Mouse (Mus musculus): Measurements from ENCODE around the gene N4bp1. TPM values are rescaled to one million over a fixed set of nuclear protein-coding genes. Genes with fewer than 3 reads are reported as not detected.

Gene N4bp1
- polyA plus RNA-seq, 1 experiment from 2014 or later, result 12.7 TPM

DNA sequence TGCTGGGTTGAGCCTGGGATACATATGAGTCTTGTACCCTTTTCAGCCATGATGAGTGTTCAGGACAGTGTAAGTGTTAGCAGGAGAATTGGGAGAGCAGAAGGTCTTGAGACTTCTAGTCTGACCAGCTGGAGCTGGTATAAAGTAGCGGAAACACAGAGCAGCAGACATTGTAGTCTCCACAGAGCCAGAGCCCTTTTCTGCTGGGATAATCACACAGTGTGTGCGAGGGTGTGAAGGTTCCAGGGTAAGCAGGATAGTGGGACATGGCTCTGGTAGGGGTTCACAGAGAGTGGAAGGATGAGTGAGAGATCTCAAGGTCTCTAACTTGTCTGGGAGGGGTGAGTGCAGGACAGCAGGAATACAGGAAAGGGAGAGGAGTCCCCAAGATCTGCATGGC is 33.0 kb upstream of the N4bp1 start:
- Histone ChIP-seq H3K4me2 (no peak overlapping the region), H3K4me3 (replicated peaks) (no peak overlapping the region), H3K27me3 (no peaks in the 10 kb centered on the region), H3K9me3 (no peaks in the 10 kb centered on the region), H3K4me1 (0 out of 2 replicates have a peak, but pooled peaks cover 3% of the 10 kb centered on the region), H3K9ac (no peak overlapping the region), H3K36me3 (replicated peaks) (no peaks in the 10 kb centered on the region), H3K27ac (no peak overlapping the region)
- no peak for ATAC-seq (ENCODE audit: low FRiP score)
- WGBS, result 95% methylated on average over 2 of the region's 2 CpGs

DNA sequence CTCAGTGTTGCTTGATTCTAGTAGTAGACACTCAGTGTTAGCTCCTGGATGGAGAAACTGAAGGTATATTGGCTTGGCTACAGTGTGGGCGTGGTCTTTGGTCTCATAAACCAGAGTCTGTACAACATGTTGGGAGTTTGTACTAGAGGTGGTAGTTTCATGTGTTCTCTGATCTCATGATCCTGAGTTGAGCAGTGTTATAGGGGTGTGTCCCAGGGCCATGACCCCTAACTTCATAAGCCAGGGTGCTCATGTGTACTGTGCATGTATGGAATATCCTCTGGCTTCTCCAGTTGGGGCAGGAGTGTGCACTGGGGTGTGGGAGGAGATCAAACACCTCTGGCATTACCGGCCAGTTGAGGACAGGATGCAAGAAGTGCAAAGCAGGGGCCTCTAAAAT is 32.6 kb upstream of the N4bp1 start:
- no peak for ATAC-seq (ENCODE audit: low FRiP score)
- WGBS, result 89% methylated on average over 2 of the region's 2 CpGs
- Histone ChIP-seq H3K9me3 (no peaks in the 10 kb centered on the region), H3K4me3 (replicated peaks) (no peak overlapping the region), H3K9ac (no peak overlapping the region), H3K4me2 (no peak overlapping the region), H3K27ac (no peak overlapping the region), H3K36me3 (replicated peaks) (no peaks in the 10 kb centered on the region), H3K27me3 (no peaks in the 10 kb centered on the region), H3K4me1 (0 out of 2 replicates have a peak, but pooled peaks cover 3% of the 10 kb centered on the region)

DNA sequence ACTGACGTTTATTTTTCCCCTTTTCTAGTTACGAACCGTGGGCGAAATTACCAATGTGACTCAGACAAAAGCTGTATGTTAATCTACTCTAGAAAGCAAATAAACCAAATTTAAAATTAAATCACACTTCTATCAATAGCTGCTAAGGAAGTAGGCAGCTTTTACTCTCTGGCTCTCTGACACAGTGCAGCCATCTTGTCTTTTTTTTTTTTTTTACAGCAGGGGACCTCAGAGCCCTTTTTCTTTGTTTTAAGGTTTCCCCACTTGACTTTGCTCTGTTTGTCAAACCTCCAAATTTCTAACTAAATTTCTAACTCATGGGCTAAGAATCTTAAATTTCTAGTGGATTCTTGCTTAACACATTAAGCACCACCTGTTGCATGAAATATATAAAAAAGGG is 31.3 kb upstream of the N4bp1 start:
- WGBS, result 96% methylated on average over 4 of the region's 4 CpGs

DNA sequence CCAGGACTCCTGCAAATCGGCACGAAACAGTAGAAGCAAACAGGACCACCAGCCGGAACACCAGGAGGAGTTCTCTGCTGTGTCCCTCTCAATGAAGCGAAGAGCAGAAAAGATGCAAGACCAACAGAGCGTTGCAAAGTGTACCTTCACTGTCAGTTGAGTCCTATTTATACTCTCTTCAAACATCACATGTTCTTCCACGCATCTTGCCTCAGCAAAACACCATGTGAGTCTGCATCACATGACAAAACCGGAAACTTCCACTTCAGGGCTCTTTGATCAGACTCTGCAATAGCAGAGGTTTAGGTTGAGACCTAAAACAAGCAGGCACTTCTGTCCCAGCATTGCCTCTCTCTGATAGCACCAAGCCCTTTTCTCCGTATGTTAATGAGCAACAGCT is 26.1 kb upstream of the N4bp1 start:
- ATAC-seq (ENCODE audit: low FRiP score), result no peak
- no peak overlapping the region for H3K4me3 ChIP-seq (replicated peaks)
- no peaks in the 10 kb centered on the region for H3K9me3 ChIP-seq
- no peaks in the 10 kb centered on the region for H3K36me3 ChIP-seq (replicated peaks)
- no peak overlapping the region for H3K27ac ChIP-seq
- H3K4me1 ChIP-seq, result no peaks in the 10 kb centered on the region
- H3K27me3 ChIP-seq, result no peaks in the 10 kb centered on the region
- 86% methylated on average over 8 of the region's 8 CpGs for WGBS
- no peak overlapping the region for H3K4me2 ChIP-seq
- no peak overlapping the region for H3K9ac ChIP-seq

More for the DNA sequence above, 31.3 kb upstream of the N4bp1 start:
- no peak overlapping the region for H3K27ac ChIP-seq
- no peak overlapping the region for H3K4me2 ChIP-seq
- 0 out of 2 replicates have a peak, but pooled peaks cover 2% of the 10 kb centered on the region for H3K4me1 ChIP-seq
- ATAC-seq (ENCODE audit: low FRiP score), result no peak
- no peak overlapping the region for H3K9ac ChIP-seq
- no peaks in the 10 kb centered on the region for H3K36me3 ChIP-seq (replicated peaks)
- no peak overlapping the region for H3K4me3 ChIP-seq (replicated peaks)
- no peaks in the 10 kb centered on the region for H3K27me3 ChIP-seq
- H3K9me3 ChIP-seq, result no peaks in the 10 kb centered on the region

DNA sequence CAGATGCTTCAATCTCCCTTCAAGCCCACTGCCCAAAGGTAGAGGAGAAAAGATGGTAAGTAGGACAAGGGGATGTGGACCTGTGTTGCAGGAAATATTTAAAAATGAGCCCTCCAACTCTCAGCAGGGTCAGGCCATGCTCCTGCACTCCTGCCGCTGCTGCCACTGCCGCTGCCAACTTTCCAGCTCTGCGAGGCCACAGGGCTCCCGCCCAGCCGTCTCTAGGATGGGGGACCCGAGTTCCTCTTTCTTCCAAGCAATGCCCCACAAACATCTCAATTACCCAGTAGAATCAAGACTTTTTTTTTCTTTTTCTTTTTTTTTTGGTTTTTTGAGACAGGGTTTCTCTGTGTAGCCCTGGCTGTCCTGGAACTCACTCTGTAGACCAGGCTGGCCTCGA is 25.2 kb upstream of the N4bp1 start:
- Histone ChIP-seq H3K4me2 (no peak overlapping the region), H3K4me1 (no peaks in the 10 kb centered on the region), H3K9me3 (no peaks in the 10 kb centered on the region), H3K27ac (no peak overlapping the region), H3K9ac (no peak overlapping the region), H3K27me3 (no peaks in the 10 kb centered on the region), H3K36me3 (replicated peaks) (no peaks in the 10 kb centered on the region), H3K4me3 (replicated peaks) (no peak overlapping the region)
- 86% methylated on average over 7 of the region's 7 CpGs for WGBS
- no peak for ATAC-seq (ENCODE audit: low FRiP score)

DNA sequence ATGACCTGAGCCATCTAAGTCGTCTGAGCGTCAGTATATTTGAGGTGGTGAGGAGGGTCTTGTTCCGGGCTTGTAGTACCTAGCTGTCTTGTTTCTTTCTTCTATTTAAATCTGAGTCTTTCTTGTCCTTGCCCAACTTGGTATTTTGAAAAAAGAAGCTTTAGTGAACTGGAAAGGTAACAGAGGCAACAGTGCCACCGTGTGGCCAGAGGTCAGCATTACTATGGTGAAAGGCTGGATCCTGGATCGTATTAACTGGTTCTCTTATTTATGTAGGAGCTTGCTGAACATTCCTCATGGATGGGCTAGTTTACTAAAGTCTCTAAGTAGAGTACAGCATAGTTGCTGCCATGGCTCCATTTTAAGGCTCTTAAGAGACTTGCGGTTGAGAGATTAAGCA is 23.5 kb upstream of the N4bp1 start:
- WGBS, result 25% methylated on average over 6 of the region's 6 CpGs
- H3K4me2 ChIP-seq, result no peak overlapping the region
- H3K4me1 ChIP-seq, result no peaks in the 10 kb centered on the region
- no peak overlapping the region for H3K9ac ChIP-seq
- H3K9me3 ChIP-seq, result no peaks in the 10 kb centered on the region
- no peak overlapping the region for H3K4me3 ChIP-seq (replicated peaks)
- H3K27me3 ChIP-seq, result no peaks in the 10 kb centered on the region; the same call in 1 of the 2 replicates
- no peak for ATAC-seq (ENCODE audit: low FRiP score)
- no peaks in the 10 kb centered on the region for H3K36me3 ChIP-seq (replicated peaks)
- H3K27ac ChIP-seq, result no peak overlapping the region

DNA sequence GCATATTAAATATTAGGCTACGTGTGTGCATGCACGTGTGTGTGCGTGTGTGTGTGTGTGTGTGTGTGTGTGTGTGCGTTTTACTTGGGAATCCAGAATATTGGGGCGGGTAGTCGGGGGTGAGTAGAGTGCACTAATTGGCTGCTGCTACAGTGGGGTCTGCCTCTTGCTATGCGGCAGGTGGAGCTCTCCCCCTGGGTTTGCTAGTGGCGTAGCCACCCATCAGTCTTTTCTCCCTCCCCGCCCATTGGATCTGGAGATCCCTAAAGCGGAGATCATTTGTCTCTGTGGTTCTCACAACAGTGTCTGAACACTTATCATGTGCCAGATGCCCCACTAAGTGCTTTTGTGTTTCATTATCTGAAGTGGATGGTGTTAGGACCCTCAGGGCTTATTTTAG is 19.9 kb upstream of the N4bp1 start:
- Histone ChIP-seq H3K4me2 (no peak overlapping the region), H3K27ac (no peak overlapping the region)
- 77% methylated on average over 10 of the region's 10 CpGs for WGBS

DNA sequence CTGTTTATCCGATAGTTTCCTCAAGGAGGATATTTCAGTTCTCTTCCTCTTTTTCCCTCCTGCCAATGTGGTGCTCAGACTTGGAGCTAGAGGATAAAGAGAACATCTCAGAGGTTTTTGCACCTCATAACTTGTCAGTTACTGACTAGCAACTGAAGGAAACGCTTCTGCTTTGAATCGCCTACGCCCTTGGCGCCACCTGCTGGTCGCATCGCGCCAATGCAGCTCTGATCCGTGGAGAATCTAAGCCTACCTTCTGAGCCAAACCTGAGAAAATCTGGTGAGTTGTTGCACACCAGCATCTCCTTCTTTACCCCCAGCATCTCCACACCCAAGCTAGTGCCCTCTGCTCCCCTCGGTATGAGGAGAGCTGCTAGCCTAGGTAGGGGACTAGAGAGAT is 18.0 kb upstream of the N4bp1 start:
- Histone ChIP-seq H3K9ac (no peak overlapping the region), H3K4me2 (no peak overlapping the region), H3K4me3 (replicated peaks) (no peak overlapping the region), H3K9me3 (no peaks in the 10 kb centered on the region), H3K27ac (no peak overlapping the region), H3K36me3 (replicated peaks) (no peaks in the 10 kb centered on the region), H3K4me1 (no peaks in the 10 kb centered on the region), H3K27me3 (peaks cover under 1% of the 10 kb centered on the region; the same call in 1 of the 2 replicates)
- 6% methylated on average over 10 of the region's 10 CpGs for WGBS
- ATAC-seq (ENCODE audit: low FRiP score), result no peak

More for the DNA sequence above, 19.9 kb upstream of the N4bp1 start:
- no peaks in the 10 kb centered on the region for H3K9me3 ChIP-seq
- ATAC-seq (ENCODE audit: low FRiP score), result no peak
- no peak overlapping the region for H3K4me3 ChIP-seq (replicated peaks)
- H3K36me3 ChIP-seq (replicated peaks), result no peaks in the 10 kb centered on the region
- H3K27me3 ChIP-seq, result no peaks in the 10 kb centered on the region; the same call in 1 of the 2 replicates
- no peaks in the 10 kb centered on the region for H3K4me1 ChIP-seq
- no peak overlapping the region for H3K9ac ChIP-seq

DNA sequence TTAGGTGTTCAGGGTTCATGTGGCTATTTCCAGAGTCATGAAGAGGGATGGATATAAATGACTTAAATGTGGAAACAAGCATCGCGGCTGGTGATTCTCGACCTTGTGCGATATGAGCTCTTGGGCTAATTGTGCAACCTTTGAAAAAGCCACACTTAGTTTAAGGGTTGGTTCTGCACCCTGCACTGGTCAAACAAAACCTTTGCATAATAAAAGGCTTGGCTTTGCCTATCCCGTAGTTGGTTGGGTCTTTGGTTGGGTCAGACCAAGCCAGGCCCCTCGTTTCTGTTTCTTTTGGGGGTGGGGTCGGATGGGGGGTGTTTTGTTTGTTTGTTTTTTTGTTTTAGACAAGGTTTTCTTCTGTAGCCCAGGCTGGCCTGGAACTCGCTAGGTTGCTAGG is 17.6 kb upstream of the N4bp1 start:
- Histone ChIP-seq H3K4me1 (no peaks in the 10 kb centered on the region), H3K4me2 (no peak overlapping the region), H3K9ac (no peak overlapping the region), H3K4me3 (replicated peaks) (no peak overlapping the region), H3K9me3 (no peaks in the 10 kb centered on the region), H3K36me3 (replicated peaks) (no peaks in the 10 kb centered on the region), H3K27me3 (peaks cover 2% of the 10 kb centered on the region; the same call in 1 of the 2 replicates), H3K27ac (no peak overlapping the region)
- no peak for ATAC-seq (ENCODE audit: low FRiP score)
- WGBS, result 76% methylated on average over 8 of the region's 8 CpGs

DNA sequence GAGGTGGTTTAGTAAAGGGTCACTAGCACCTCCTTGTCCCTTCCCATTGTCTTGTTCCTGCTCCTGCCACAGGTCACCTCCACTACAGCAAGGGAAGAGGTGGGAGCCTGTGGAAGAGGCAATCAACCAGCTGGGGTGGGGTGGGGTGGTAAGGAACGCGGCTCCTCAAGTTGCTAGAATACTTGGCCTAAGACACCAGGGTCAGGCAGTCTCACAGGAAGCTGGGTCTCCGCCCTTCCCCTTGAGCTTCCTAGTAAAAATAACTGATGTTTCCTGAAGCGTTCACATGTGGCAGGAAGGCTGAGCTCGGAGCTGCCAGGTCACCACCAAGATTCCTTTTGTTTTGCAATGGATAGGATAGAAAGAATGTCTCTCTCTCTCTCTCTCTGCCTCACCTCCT is 16.9 kb upstream of the N4bp1 start:
- H3K4me3 ChIP-seq (replicated peaks), result no peak overlapping the region
- H3K4me1 ChIP-seq, result no peaks in the 10 kb centered on the region
- no peak overlapping the region for H3K4me2 ChIP-seq
- no peak overlapping the region for H3K9ac ChIP-seq
- peaks cover 2% of the 10 kb centered on the region; the same call in 1 of the 2 replicates for H3K27me3 ChIP-seq
- no peaks in the 10 kb centered on the region for H3K36me3 ChIP-seq (replicated peaks)
- WGBS, result 74% methylated on average over 5 of the region's 5 CpGs
- no peaks in the 10 kb centered on the region for H3K9me3 ChIP-seq
- H3K27ac ChIP-seq, result no peak overlapping the region
- no peak for ATAC-seq (ENCODE audit: low FRiP score)

DNA sequence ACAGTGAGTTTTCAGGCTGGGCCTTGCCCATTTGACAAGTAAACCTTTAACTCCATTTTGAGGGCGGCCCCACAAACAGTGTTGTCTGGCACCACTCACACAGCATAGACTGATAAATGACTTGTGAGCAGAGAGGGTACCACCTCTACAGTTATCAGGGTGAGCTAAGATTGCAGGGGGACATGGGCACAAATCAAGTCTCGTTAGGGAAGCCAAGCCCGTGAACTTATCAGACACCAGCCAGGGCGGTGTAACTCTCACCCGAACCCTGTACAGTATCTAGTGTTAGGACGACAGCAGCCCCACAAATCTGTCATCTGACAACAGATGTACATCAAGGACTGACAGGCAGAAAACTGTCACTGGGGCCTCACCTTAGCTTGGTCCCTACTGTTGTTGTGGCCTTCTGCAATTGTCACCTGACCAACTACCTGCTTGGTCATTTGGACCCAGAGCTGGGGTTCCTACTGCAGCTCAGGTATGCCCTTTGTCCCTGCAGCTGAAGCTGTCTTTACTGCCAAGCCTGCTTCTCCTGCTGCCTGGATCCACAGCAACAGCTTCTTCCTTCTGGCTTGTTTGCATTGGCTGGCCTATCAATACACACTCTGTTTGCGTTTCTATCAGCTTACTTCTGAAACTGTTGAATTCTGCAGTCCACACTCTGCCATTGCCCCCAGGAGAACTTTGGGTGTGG is 12.8 kb upstream of the N4bp1 start:
- Histone ChIP-seq H3K4me3 (replicated peaks) (no peak overlapping the region), H3K9ac (no peak overlapping the region), H3K4me1 (no peaks in the 10 kb centered on the region), H3K27me3 (0 out of 2 replicates have a peak, but pooled peaks cover 2% of the 10 kb centered on the region), H3K36me3 (replicated peaks) (no peaks in the 10 kb centered on the region), H3K27ac (no peak overlapping the region), H3K4me2 (no peak overlapping the region), H3K9me3 (no peaks in the 10 kb centered on the region)
- ATAC-seq (ENCODE audit: low FRiP score), result no peak
- WGBS, result 81% methylated on average over 7 of the region's 7 CpGs

DNA sequence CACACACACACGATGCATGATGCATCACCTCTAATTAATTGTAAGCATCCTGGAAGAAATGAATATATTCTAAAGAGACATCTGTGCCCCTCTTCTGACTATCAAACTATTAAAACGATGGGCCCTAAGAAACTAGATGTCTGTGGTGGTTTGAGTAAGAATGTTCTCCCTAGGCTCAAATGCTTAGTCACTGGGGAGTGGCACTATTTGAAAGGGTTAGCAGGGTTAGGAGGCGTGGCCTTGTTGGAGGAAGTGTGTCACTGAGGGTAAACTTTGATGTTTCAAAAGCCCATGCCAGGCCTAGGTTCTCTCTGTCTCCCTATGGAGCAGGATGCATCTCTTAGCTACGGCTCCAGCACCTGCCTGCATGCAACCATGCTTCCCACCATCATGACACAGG is 10.3 kb upstream of the N4bp1 start:
- ATAC-seq (ENCODE audit: low FRiP score), result no peak
- H3K9ac ChIP-seq, result no peak overlapping the region
- H3K4me2 ChIP-seq, result no peak overlapping the region
- 87% methylated on average over 4 of the region's 4 CpGs for WGBS
- no peaks in the 10 kb centered on the region for H3K4me1 ChIP-seq
- H3K36me3 ChIP-seq (replicated peaks), result no peaks in the 10 kb centered on the region
- 0 out of 2 replicates have a peak, but pooled peaks cover 2% of the 10 kb centered on the region for H3K27me3 ChIP-seq
- no peaks in the 10 kb centered on the region for H3K9me3 ChIP-seq
- no peak overlapping the region for H3K27ac ChIP-seq
- H3K4me3 ChIP-seq (replicated peaks), result no peak overlapping the region

DNA sequence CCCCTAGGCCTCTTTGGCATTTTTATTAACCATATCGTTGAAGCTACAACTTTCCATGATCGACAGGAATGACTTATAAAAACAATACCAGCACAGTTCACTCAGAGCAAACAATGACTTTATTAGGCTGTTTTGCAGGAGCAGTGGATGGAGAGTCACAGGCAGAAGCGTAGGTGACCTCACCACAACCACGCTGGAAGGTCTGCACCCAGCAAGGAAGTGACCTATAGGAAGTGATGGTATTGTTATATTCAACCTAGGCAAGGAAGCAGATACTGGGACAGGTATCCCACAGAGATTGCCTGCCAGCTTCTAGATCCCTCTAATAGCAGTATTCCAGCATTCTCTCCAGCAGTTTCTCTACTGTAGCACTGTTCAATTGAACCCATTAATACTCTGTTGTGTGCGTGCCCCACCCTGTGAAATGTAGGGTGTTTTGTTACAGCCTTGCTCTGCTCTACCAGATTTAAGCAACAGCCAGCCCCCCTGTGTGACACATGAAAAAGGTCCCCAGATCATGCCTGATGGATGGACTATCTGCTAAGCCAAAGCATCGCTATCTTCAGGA is 9.2 kb upstream of the N4bp1 start:
- WGBS, result 93% methylated on average over 6 of the region's 6 CpGs
- Histone ChIP-seq H3K36me3 (replicated peaks) (no peaks in the 10 kb centered on the region), H3K27me3 (0 out of 2 replicates have a peak, but pooled peaks cover 2% of the 10 kb centered on the region), H3K4me2 (no peak overlapping the region), H3K4me1 (no peaks in the 10 kb centered on the region), H3K4me3 (replicated peaks) (no peak overlapping the region), H3K27ac (no peak overlapping the region), H3K9me3 (no peaks in the 10 kb centered on the region), H3K9ac (no peak overlapping the region)
- no peak for ATAC-seq (ENCODE audit: low FRiP score)

Data from forebrain, embryonic 12.5 days (tissue).